Mouse (Mus musculus) megakaryocyte, embryonic 14.5 days (primary cell): ENCODE results near the gene Necab2. TPM values are rescaled to one million over a fixed set of nuclear protein-coding genes. Genes with fewer than 3 reads are reported as not detected.

Experiments used
- H3K27me3 ChIP-seq: replicated peaks from 2 replicates; pipeline ENCODE3; 2012; ENCODE audit warnings: inconsistent platforms
- H3K36me3 ChIP-seq: replicated peaks from 2 replicates; pipeline ENCODE3; 2012; ENCODE audit warnings: low read length, inconsistent platforms, mixed read lengths
- H3K4me1 ChIP-seq: 2 replicates; pipeline ENCODE4 v1.6.1; 2012; ENCODE audit warnings: inconsistent platforms
- H3K4me3 ChIP-seq: replicated peaks from 2 replicates; pipeline ENCODE3; 2012; ENCODE audit warnings: moderate library complexity, mild to moderate bottlenecking, inconsistent platforms
- H3K9me3 ChIP-seq: 2 replicates; pipeline ENCODE4 v1.6.1; 2012; ENCODE audit warnings: inconsistent platforms
- FLI1 ChIP-seq: IDR thresholded peaks from 2 replicates; pipeline ENCODE4 v1.6.1; 2012; ENCODE audit warnings: low read length, inconsistent platforms, mixed read lengths
- GATA1 ChIP-seq: IDR thresholded peaks from 3 replicates; pipeline ENCODE4 v1.6.1; 2012; ENCODE audit warnings: mixed read lengths, low read length, inconsistent platforms, borderline replicate concordance
- polyA plus RNA-seq: library from polyadenylated mRNA; stranded (reverse); fragments of >175 nt; gene quantifications from 2 replicates; pipeline ENCODE4 v1.2.3, GENCODE M21; 2012; ENCODE audit warnings: low replicate concordance; ENCODE audit not compliant: insufficient read depth

Necab2 gene
- polyA plus RNA-seq, 1 experiment: not detected

DNA sequence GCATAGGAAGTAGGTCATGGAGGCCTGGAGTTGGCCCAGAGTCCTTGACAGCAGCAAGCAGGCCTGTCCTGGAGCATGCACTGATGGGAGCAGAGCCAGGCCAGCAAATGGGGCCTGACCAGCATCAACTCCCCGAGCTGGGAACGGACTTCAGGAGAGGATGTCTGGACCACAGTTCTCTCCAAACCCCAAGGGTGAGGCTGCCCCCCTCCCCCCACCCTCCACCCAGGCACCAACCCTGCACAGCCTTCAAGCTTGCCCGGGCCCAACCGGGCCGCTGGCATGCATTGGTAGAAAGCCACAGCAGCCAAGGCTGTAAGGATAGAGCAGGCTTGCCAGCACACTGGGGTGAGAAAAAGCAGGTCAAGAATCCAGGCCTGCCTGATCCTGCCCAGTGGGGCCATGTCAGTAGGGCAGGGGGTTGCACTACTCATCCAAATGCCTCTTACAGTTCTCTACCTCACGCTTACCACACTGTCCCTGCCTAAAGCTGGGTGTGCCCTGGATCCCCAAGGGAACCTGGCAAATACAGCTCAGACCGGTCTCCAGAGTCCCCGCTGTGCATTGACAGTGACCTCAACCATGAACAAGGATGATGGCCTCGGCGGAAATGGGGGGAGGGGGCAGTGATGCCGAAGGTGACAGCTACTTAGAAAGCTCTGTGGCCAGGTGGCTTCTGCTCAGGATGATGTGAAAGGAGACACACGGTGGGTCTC is 18.7 kb upstream of the Necab2 start:
- Histone ChIP-seq H3K9me3 (no peaks in the 10 kb centered on the region), H3K4me3 (no peak overlapping the region), H3K27me3 (peaks cover 66% of the 10 kb centered on the region), H3K36me3 (no peaks in the 10 kb centered on the region), H3K4me1 (peaks cover 68% of the 10 kb centered on the region)
- TF ChIP-seq FLI1: no peak
- no peak for TF ChIP-seq GATA1

DNA sequence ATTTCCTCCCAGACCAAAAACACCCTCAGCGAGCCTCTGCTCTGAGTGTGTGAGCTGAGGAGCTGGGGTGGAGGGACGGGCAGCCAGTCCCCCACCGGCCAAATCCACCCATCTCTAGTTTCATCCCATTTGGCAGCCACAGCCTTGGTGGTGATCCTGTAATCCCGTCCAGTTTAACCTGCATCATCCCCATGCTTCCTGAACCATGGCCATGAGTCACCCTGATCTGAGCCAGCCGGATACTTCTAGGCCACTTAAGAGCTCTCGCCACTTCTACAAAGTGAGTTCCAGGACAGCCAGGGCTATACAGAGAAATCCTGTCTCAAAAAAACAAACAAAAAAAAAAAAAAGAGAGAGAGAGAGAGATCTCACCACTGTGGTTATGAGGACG is 18.2 kb upstream of the Necab2 start:
- H3K36me3 ChIP-seq: no peaks in the 10 kb centered on the region
- TF ChIP-seq GATA1 (no peak), FLI1 (no peak)
- H3K4me1 ChIP-seq: peaks cover 62% of the 10 kb centered on the region
- H3K27me3 ChIP-seq: peaks cover 68% of the 10 kb centered on the region
- no peak overlapping the region for H3K4me3 ChIP-seq
- H3K9me3 ChIP-seq: no peaks in the 10 kb centered on the region

DNA sequence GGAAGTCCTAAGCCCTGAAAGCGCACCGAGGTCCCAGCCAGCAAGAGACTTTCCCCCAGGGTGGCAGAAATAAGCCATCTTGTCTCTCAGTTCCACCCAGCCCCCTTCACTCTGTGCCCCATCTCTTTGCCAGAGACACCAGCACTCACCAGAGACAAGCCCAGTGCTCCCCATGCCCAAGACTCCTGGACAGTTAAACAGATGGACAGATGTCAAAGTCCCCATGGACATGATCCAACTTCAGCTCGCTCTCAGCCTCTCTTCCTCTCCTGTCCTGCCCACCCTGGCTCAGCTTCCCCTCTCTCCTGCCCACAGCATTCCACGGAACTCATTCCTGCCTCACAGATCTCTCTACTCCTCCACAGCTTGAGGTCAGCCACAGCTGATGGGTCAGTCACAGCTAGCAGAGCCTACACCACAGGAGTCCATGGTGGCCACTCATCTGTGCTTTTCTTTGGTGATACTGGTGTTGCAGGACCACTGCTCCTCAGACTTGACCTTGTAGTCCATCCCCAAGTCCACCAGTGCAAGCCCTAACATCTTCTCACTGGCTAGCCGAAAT is 17.7 kb upstream of the Necab2 start:
- H3K4me1 ChIP-seq: peaks cover 57% of the 10 kb centered on the region

DNA sequence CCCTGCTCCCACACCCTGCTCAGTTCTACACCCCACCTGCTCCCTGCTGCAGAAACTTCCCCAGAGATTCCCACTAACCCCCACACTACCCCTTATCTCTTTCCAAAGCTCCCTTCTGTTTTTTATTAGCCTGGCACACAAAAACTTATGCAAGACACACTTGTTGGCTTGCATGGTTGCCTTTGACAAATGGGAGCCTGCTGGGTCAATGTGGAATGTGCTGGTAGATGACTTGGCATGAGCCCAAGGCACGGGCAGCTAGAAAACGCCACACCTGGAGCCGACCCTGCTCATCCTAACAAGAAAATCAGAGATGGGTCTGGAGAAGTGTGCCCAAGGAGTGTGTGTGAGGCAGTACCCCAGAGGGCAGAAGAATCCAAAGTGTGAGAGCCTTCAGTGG is 17.0 kb upstream of the Necab2 start:
- peaks cover 50% of the 10 kb centered on the region for H3K4me1 ChIP-seq
- peaks cover 79% of the 10 kb centered on the region for H3K27me3 ChIP-seq
- no peaks in the 10 kb centered on the region for H3K36me3 ChIP-seq
- TF ChIP-seq FLI1 (no peak), GATA1 (no peak)
- H3K4me3 ChIP-seq: no peak overlapping the region
- H3K9me3 ChIP-seq: no peaks in the 10 kb centered on the region

More for the DNA sequence above, 17.7 kb upstream of the Necab2 start:
- Histone ChIP-seq H3K27me3 (peaks cover 72% of the 10 kb centered on the region), H3K4me3 (no peak overlapping the region), H3K36me3 (no peaks in the 10 kb centered on the region), H3K9me3 (no peaks in the 10 kb centered on the region)
- TF ChIP-seq GATA1 (no peak), FLI1 (no peak)

DNA sequence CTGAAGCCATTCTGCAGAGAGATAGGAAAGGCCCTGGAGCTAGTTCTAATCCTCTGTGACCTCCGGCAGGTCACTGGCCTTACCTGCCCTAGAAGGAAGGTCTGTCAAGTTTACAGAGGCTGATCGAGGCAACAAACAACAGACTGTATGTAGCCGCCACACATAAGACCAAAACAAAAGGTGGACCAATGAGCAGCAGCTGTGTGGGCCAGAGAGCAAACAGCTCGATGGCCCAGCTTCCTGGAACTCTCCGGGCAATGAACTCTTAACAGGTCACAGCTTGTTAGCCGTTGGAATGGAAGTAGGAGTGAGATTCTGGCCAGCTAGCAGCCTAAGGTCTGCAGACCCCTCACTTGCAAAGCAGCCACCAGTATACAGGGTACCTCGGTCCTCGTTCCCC is 16.3 kb upstream of the Necab2 start:
- TF ChIP-seq FLI1: no peak
- TF ChIP-seq GATA1: no peak
- Histone ChIP-seq H3K4me3 (no peak overlapping the region), H3K36me3 (no peaks in the 10 kb centered on the region), H3K9me3 (no peaks in the 10 kb centered on the region), H3K27me3 (peaks cover 84% of the 10 kb centered on the region), H3K4me1 (peaks cover 43% of the 10 kb centered on the region)

DNA sequence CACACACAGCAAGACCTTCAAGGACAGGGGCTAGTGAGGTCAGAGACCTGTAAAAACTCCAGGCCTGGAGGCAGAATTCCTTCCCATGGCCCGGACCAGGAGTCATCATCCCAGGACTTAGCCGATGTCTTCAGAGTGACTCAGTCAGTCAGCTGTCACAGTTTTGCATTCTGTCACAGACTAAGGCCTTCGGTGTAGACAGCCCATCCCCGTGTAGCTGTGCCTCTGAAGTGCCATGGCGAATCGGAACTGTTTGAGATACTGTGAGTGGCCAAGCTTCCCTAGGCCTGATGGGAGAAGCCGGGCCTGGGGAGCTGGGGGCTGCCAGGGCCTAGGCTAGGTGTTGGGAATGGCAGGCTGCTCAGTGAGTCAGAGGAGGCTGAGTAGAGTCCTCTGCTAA is 15.8 kb upstream of the Necab2 start:
- no peak overlapping the region for H3K4me3 ChIP-seq
- TF ChIP-seq GATA1 (no peak), FLI1 (no peak)
- no peaks in the 10 kb centered on the region for H3K9me3 ChIP-seq
- peaks cover 42% of the 10 kb centered on the region for H3K4me1 ChIP-seq
- peaks cover 86% of the 10 kb centered on the region for H3K27me3 ChIP-seq
- no peaks in the 10 kb centered on the region for H3K36me3 ChIP-seq

DNA sequence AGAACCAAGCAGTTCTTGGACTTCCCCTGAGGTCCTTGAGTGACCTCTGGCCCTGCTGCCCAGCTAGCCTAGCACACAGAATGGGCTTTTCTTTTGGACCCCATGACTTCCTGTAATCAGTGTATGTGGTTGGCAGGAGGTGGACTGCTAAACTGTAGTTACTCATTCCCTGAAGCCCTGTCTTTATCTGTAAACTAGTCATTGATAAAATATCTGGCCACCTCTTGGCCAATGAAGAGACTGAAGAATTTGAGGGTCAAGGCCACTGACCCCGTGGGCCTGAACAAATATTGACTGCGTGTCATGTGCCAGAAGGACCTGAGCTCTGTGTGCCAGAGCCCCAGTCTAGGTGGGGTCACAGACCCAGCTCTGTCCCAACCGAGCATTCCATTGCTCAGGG is 14.1 kb upstream of the Necab2 start:
- Histone ChIP-seq H3K4me1 (peaks cover 41% of the 10 kb centered on the region), H3K4me3 (no peak overlapping the region)

DNA sequence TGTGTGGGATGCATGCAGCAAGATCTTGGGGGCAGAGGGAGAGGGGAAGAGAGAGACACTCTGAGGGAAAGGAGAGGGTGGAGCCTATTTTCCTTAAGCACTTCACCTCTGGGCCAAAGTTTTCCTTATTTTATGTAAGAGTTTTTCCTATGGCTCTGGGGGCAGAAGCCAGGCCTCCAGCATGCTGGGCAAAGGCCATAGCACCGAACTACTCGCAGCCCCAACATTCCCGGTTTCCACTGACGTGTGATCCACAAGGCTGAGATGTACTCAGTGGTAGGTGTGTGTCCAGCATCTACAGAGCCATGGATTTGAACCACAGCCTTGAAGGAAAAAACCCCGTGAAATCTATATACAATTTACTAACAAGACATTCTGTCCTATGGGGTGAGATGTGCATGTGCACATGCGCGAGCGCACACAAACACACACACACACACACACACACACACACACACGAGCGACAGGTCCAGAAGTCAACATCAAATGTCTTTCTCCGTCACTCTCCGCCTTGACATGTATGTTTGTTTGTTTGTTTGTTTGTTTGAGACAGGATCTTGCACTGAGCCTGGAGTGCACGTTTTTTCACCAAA is 12.8 kb upstream of the Necab2 start, which contains the start of gene Osgin1:
Gene Osgin1 (plus strand): TSS at position 543 of the 593 bp plus-strand sequence.
- H3K4me3 ChIP-seq: no peak within 1 kb of the TSS
- H3K36me3 ChIP-seq: no peaks in the 10 kb centered on the region
- TF ChIP-seq FLI1: no peak
- no peak for TF ChIP-seq GATA1
- H3K27me3 ChIP-seq: peaks cover 65% of the 10 kb centered on the region
- peaks cover 42% of the 10 kb centered on the region for H3K4me1 ChIP-seq
- no peaks in the 10 kb centered on the region for H3K9me3 ChIP-seq

More for the DNA sequence above, 14.1 kb upstream of the Necab2 start:
- no peaks in the 10 kb centered on the region for H3K9me3 ChIP-seq
- no peaks in the 10 kb centered on the region for H3K36me3 ChIP-seq
- TF ChIP-seq GATA1: no peak
- TF ChIP-seq FLI1: no peak
- H3K27me3 ChIP-seq: peaks cover 77% of the 10 kb centered on the region

DNA sequence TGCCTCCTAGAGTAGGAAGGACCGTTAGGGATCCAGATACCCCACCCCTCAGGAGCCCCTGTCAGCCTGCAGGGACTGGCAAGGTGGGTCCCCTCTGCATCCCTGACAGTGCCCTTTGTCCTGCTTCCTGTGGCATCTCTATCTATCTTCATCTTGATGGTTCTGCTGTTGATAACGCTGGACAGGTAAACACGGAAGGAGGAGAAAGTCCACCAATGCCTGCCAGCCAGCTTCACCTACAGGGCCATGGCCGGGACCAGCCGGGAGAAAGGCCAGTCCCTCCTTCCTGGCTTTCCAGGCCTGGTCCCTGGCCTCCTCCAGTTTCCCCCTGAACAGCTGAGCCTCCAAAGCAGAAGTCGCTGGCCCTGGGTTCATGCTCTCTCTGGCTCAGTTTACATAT is 11.9 kb upstream of the Necab2 start:
- Histone ChIP-seq H3K4me3 (no peak overlapping the region), H3K27me3 (peaks cover 58% of the 10 kb centered on the region), H3K36me3 (no peaks in the 10 kb centered on the region), H3K4me1 (peaks cover 43% of the 10 kb centered on the region), H3K9me3 (no peaks in the 10 kb centered on the region)
- no peak for TF ChIP-seq GATA1

DNA sequence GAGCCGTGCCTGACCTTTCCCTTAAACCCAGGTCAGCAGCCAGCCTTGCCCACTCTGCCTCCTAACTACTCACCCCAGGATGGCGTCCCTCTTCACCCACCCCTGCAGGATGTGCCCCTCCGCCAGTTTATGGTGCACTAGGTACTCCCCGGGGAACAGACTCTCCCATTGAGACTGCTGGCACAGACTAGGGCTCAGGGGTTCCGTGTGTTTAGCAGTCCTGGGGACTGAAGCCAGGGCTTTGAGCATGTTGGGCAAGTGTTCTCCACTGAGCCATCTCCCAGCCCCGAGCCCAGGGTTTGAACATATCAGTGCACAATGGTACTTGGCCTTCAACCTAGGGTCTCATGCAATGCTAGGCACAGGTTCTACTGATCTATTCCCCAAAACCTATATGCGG is 11.0 kb upstream of the Necab2 start:
- no peak overlapping the region for H3K4me3 ChIP-seq
- H3K4me1 ChIP-seq: peaks cover 51% of the 10 kb centered on the region
- no peak for TF ChIP-seq GATA1
- no peak for TF ChIP-seq FLI1
- no peaks in the 10 kb centered on the region for H3K36me3 ChIP-seq
- H3K27me3 ChIP-seq: peaks cover 53% of the 10 kb centered on the region
- no peaks in the 10 kb centered on the region for H3K9me3 ChIP-seq
